Mouse (Mus musculus) adrenal gland, postnatal 10 days (tissue): Measurements from ENCODE around the gene Hdac4. TPM values are rescaled to one million over a fixed set of nuclear protein-coding genes. Genes with fewer than 3 reads are reported as not detected.

Source experiments
- DNase-seq: peaks from one replicate; pipeline ENCODE4 v3.0.0; 2021; ENCODE audit warnings: mixed read lengths
- long read RNA-seq, 2 experiments: library from polyadenylated mRNA; stranded (forward); transcript quantifications; one replicate each; pipeline ENCODE4 v2.0.0; 2021
- total RNA-seq, 2 experiments: library from RNA; stranded (reverse); gene quantifications; 2 replicates each; pipeline ENCODE4 v1.2.3; 2021

The Hdac4 gene
- 10 to 100 TPM; 55.3 to 74.5 TPM for total RNA-seq
- long read RNA-seq, experiment 1, partial matches to known transcripts, result 12 of 28 reads
- long read RNA-seq, experiment 1, other reads (novel, unspliced or antisense), result 15 of 28 reads
- long read RNA-seq, experiment 2, partial matches to known transcripts, result 2 of 13 reads
- long read RNA-seq, experiment 2, other reads (novel, unspliced or antisense), result 11 of 13 reads

- peak; percentile 87 for DNase-seq
Observed at GRCm38 (mm10) chr1:92195360-92196149, at the start of gene Hdac4. TSS of gene Hdac4 (minus strand) at chr1:92195699.

- DNase-seq, result no peak
Observed at GRCm38 (mm10) chr1:92243549-92243948, 48.0 kb upstream of the Hdac4 start.

- no peak for DNase-seq
Observed at GRCm38 (mm10) chr1:92240072-92240471, 44.6 kb upstream of the Hdac4 start.

- no peak for DNase-seq
Observed at GRCm38 (mm10) chr1:92235600-92235999, 40.1 kb upstream of the Hdac4 start.

- no peak for DNase-seq
Observed at GRCm38 (mm10) chr1:92225297-92225696, 29.8 kb upstream of the Hdac4 start.

GRCm38 (mm10) chr1:92223956-92224891 is 28.7 kb upstream of the Hdac4 start:
- DNase-seq, result no peak

GRCm38 (mm10) chr1:92216710-92217109 is 21.2 kb upstream of the Hdac4 start:
- no peak for DNase-seq

- no peak for DNase-seq
Observed at GRCm38 (mm10) chr1:92215996-92216630, 20.6 kb upstream of the Hdac4 start.

GRCm38 (mm10) chr1:92215131-92215638 is 19.7 kb upstream of the Hdac4 start:
- peak; percentile 69 for DNase-seq

- peak; percentile 70 for DNase-seq
Observed at GRCm38 (mm10) chr1:92212003-92212750, 16.7 kb upstream of the Hdac4 start.

GRCm38 (mm10) chr1:92202639-92203352 is 7.3 kb upstream of the Hdac4 start:
- no peak for DNase-seq

GRCm38 (mm10) chr1:92190463-92190862 is 5.0 kb downstream of the Hdac4 start:
- DNase-seq, result no peak

- no peak for DNase-seq
Observed at GRCm38 (mm10) chr1:92187137-92187536, 8.4 kb downstream of the Hdac4 start.

- no peak for DNase-seq
Observed at GRCm38 (mm10) chr1:92184600-92184999, 10.9 kb downstream of the Hdac4 start.

GRCm38 (mm10) chr1:92183101-92183790 is 12.3 kb downstream of the Hdac4 start:
- DNase-seq, result no peak

- DNase-seq, result no peak
Observed at GRCm38 (mm10) chr1:92181970-92182369, 13.5 kb downstream of the Hdac4 start.

- peak; percentile 100 for DNase-seq
Observed at GRCm38 (mm10) chr1:92180141-92181137, 15.1 kb downstream of the Hdac4 start.

GRCm38 (mm10) chr1:92179489-92180006 is 16.0 kb downstream of the Hdac4 start:
- peak; percentile 61 for DNase-seq
